Mouse (Mus musculus): ENCODE results near the gene Akap6. TPM values are rescaled to one million over a fixed set of nuclear protein-coding genes. Genes with fewer than 3 reads are reported as not detected.

The Akap6 gene
- total and polyA plus RNA-seq, 2 experiments from 2014 or later: 21.3 to 77.3 TPM

DNA sequence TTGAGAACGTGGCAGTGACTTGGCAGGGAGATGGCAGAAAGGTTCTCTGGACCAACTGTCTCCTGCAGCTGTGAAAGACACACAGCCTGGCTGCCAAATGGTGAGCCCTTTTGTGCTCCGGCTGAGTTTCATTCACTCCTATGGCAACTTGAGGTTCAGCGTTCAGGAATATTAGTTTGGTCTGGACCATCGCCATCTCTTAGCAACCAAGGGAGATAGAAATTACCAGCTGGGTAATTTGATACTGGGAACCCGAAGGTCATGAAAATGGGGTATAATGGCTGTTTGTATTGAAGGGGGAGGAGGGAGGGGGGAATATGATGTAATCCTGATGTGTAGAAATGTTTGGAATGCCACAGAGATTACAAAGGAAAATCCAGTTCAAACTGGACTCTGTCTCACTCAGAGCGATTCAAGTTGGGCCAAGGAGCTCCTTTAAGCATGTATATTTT lies 136.1 kb downstream of the Akap6 start:
- TF ChIP-seq CTCF (IDR thresholded peaks at IDR 0.05; ENCODE audit: low read depth): no peak
- WGBS: 12% methylated on average over 6 of the region's 6 CpGs
- peak overlapping the region; percentile 76 for H3K27ac ChIP-seq
- H3K27me3 ChIP-seq (ENCODE audit: insufficient read depth, low read length): no peaks in the 10 kb centered on the region
- ATAC-seq: peak; percentile 84
- no peak overlapping the region for H3K4me3 ChIP-seq (ENCODE audit: low read length)
- H3K4me2 ChIP-seq (ENCODE audit: low read depth, low read length): 0 out of 2 replicates have a peak overlapping the region, but pooled peaks have one; percentile 4
- no peak overlapping the region for H3K9ac ChIP-seq (replicated peaks; ENCODE audit: low read length)
- H3K36me3 ChIP-seq (ENCODE audit: insufficient read depth, low read length): no peaks in the 10 kb centered on the region
- peak; percentile 77 for DNase-seq (ENCODE audit: low spot score)
- H3K9me3 ChIP-seq (ENCODE audit: low read length): no peaks in the 10 kb centered on the region
- peaks cover 13% of the 10 kb centered on the region; the same call in 1 of the 2 replicates for H3K4me1 ChIP-seq (ENCODE audit: insufficient read depth, low read length)

DNA sequence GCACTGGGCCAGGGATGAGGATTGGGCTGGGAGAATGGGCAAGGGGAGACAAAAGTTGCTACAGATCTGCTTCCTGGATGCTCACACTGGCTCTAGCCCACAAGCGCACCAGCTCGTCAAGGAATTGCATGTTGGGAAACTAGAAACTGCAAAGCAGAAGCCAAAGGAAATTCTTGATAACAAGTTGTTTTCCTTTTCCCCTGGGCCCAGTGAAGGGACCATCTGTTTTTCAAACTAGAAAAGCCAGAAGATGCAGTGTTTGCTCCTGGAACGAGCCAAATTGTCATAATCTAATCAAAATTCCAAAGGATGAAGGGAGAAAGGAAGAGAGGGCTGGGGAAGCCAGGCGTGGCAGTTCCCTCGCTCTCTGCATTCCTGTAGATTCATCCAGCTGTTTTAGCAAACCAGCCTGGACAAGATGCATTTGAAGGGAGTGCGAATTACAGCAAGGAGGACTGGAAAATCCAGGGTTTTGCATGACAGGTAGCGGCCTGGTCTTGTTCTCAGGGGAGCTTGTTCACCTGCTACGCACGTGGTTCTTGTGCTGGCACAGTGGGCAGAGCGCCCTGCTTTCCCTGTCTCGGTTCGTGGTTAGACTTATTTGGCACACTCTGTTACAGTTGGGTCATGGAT lies 136.8 kb downstream of the Akap6 start:
- peak overlapping the region; percentile 73 for H3K27ac ChIP-seq
- peaks cover 13% of the 10 kb centered on the region; the same call in 1 of the 2 replicates for H3K4me1 ChIP-seq (ENCODE audit: insufficient read depth, low read length)
- no peaks in the 10 kb centered on the region for H3K9me3 ChIP-seq (ENCODE audit: low read length)
- peak overlapping the region; percentile 4; the same call in 1 of the 2 replicates for H3K4me2 ChIP-seq (ENCODE audit: low read depth, low read length)
- no peaks in the 10 kb centered on the region for H3K36me3 ChIP-seq (ENCODE audit: insufficient read depth, low read length)
- WGBS: 31% methylated on average over 12 of the region's 12 CpGs
- H3K9ac ChIP-seq (replicated peaks; ENCODE audit: low read length): no peak overlapping the region
- ATAC-seq (peak; percentile 46; the same call in 1 of the 2 replicates), DNase-seq (ENCODE audit: low spot score) (no peak)
- no peaks in the 10 kb centered on the region for H3K27me3 ChIP-seq (ENCODE audit: insufficient read depth, low read length)
- no peak for TF ChIP-seq CTCF (IDR thresholded peaks at IDR 0.05; ENCODE audit: low read depth)
- no peak overlapping the region for H3K4me3 ChIP-seq (ENCODE audit: low read length)

- Histone ChIP-seq H3K4me2 (ENCODE audit: low read depth, low read length) (no peak overlapping the region), H3K27me3 (ENCODE audit: insufficient read depth, low read length) (no peaks in the 10 kb centered on the region), H3K27ac (no peak overlapping the region), H3K4me1 (ENCODE audit: insufficient read depth, low read length) (peaks cover 13% of the 10 kb centered on the region), H3K9ac (replicated peaks; ENCODE audit: low read length) (no peak overlapping the region), H3K9me3 (ENCODE audit: low read length) (no peaks in the 10 kb centered on the region), H3K36me3 (ENCODE audit: insufficient read depth, low read length) (no peaks in the 10 kb centered on the region), H3K4me3 (ENCODE audit: low read length) (no peak overlapping the region)
- no peak for TF ChIP-seq CTCF (IDR thresholded peaks at IDR 0.05; ENCODE audit: low read depth)
- ATAC-seq: no peak
- DNase-seq (ENCODE audit: low spot score): no peak
- WGBS: 100% methylated on average over 1 of the region's 1 CpGs
Observed at GRCm38 (mm10) chr12:52845982-52846381, 146.8 kb downstream of the Akap6 start.

DNA sequence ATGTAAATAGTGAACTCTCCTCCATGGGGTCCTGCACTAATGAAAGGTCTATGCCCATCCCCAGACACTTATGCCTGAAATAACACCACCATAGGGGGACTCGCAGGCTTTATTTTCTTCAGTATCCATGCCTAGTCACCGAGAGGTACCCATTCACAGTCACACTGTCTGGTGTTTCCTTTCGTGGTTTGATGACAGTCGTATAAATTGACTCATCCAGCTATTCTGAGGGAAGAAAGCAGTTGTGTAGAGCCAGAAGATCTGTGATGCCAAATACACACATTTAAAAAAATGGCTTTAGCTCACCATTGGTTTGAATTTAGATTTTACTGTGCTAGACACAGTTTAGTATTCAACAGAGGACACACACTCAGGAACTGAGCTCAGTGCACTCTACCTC lies 147.8 kb downstream of the Akap6 start:
- WGBS: 72% methylated on average over 4 of the region's 4 CpGs
- no peaks in the 10 kb centered on the region for H3K27me3 ChIP-seq (ENCODE audit: insufficient read depth, low read length)
- ATAC-seq: no peak
- TF ChIP-seq CTCF (IDR thresholded peaks at IDR 0.05; ENCODE audit: low read depth): no peak
- peaks cover 13% of the 10 kb centered on the region for H3K4me1 ChIP-seq (ENCODE audit: insufficient read depth, low read length)
- no peak overlapping the region for H3K4me2 ChIP-seq (ENCODE audit: low read depth, low read length)
- no peak overlapping the region for H3K9ac ChIP-seq (replicated peaks; ENCODE audit: low read length)
- no peak overlapping the region for H3K4me3 ChIP-seq (ENCODE audit: low read length)
- no peaks in the 10 kb centered on the region for H3K36me3 ChIP-seq (ENCODE audit: insufficient read depth, low read length)
- DNase-seq (ENCODE audit: low spot score): no peak
- H3K9me3 ChIP-seq (ENCODE audit: low read length): no peaks in the 10 kb centered on the region
- H3K27ac ChIP-seq: no peak overlapping the region

DNA sequence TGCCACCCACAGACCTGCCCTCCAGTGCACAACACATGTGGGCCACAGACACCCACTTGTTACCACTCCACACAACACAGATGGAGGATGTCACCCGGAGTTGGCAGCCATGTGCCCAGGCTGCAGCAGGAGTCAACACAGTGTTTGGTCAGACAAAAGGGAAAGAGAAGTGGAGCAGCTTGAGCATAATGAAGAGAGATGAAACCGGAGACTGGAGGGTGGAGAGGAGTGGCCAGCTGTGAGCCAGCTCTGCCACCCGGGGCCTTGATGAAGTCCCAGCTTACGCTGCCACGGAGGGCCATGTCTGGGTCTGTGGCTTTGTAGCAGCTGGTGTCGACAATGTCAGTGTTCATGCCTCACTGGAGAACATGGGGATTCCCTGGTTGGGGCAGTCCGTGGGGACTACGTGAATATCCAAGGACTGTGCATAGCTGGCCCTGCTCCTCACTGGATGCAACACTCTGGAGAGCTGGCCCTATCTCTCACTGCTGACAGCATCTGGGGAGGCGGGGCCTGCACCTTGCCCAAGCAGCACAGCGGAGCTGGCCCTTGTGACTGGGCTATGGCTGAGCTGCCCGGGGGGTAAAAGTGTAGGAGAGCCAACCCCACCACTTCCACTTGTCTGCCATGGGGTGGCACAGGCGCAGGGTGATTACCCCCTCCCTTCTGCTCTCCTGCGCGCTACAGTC lies 148.8 kb downstream of the Akap6 start:
- peak overlapping the region; percentile 56; the same call in 1 of the 2 replicates for H3K27ac ChIP-seq
- DNase-seq (ENCODE audit: low spot score) (no peak), ATAC-seq (peak; percentile 82)
- H3K4me2 ChIP-seq (ENCODE audit: low read depth, low read length): no peak overlapping the region
- H3K4me1 ChIP-seq (ENCODE audit: insufficient read depth, low read length): peaks cover 13% of the 10 kb centered on the region
- H3K36me3 ChIP-seq (ENCODE audit: insufficient read depth, low read length): no peaks in the 10 kb centered on the region
- WGBS: 40% methylated on average over 14 of the region's 14 CpGs
- TF ChIP-seq CTCF (IDR thresholded peaks at IDR 0.05; ENCODE audit: low read depth): no peak
- no peak overlapping the region for H3K9ac ChIP-seq (replicated peaks; ENCODE audit: low read length)
- H3K9me3 ChIP-seq (ENCODE audit: low read length): no peaks in the 10 kb centered on the region
- no peaks in the 10 kb centered on the region for H3K27me3 ChIP-seq (ENCODE audit: insufficient read depth, low read length)
- no peak overlapping the region for H3K4me3 ChIP-seq (ENCODE audit: low read length)

DNA sequence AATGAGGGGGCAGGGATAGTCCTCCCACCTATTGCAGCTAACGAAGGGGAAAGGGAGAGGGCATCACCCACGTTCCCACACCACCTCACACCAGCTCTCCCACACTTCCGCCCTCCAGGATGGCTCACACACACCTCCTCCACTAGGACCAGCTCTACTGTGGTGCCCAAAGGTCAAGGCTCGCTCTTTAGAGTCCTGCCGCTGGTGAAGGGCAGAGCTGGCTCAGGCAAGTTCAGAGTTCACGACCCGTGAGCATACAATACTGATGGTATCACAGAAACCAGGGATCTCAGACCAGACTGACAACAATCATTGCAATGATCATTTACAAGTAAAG lies 149.3 kb downstream of the Akap6 start:
- Histone ChIP-seq H3K36me3 (ENCODE audit: insufficient read depth, low read length) (no peaks in the 10 kb centered on the region), H3K27me3 (ENCODE audit: insufficient read depth, low read length) (no peaks in the 10 kb centered on the region), H3K4me2 (ENCODE audit: low read depth, low read length) (no peak overlapping the region), H3K4me3 (ENCODE audit: low read length) (no peak overlapping the region), H3K27ac (peak overlapping the region; percentile 56; the same call in 1 of the 2 replicates), H3K9me3 (ENCODE audit: low read length) (no peaks in the 10 kb centered on the region), H3K9ac (replicated peaks; ENCODE audit: low read length) (no peak overlapping the region), H3K4me1 (ENCODE audit: insufficient read depth, low read length) (peaks cover 13% of the 10 kb centered on the region)
- 62% methylated on average over 7 of the region's 7 CpGs for WGBS
- peak; percentile 29; the same call in 1 of the 2 replicates for ATAC-seq
- DNase-seq (ENCODE audit: low spot score): no peak
- no peak for TF ChIP-seq CTCF (IDR thresholded peaks at IDR 0.05; ENCODE audit: low read depth)

- no peak overlapping the region for H3K4me2 ChIP-seq (ENCODE audit: low read depth, low read length)
- DNase-seq (ENCODE audit: low spot score) (no peak), ATAC-seq (no peak)
- H3K4me3 ChIP-seq (ENCODE audit: low read length): no peak overlapping the region
- H3K36me3 ChIP-seq (ENCODE audit: insufficient read depth, low read length): no peaks in the 10 kb centered on the region
- no peaks in the 10 kb centered on the region for H3K9me3 ChIP-seq (ENCODE audit: low read length)
- H3K9ac ChIP-seq (replicated peaks; ENCODE audit: low read length): no peak overlapping the region
- no peak overlapping the region for H3K27ac ChIP-seq
- H3K4me1 ChIP-seq (ENCODE audit: insufficient read depth, low read length): peaks cover 15% of the 10 kb centered on the region
- 74% methylated on average over 4 of the region's 4 CpGs for WGBS
- H3K27me3 ChIP-seq (ENCODE audit: insufficient read depth, low read length): no peaks in the 10 kb centered on the region
- TF ChIP-seq CTCF (IDR thresholded peaks at IDR 0.05; ENCODE audit: low read depth): no peak
Observed at GRCm38 (mm10) chr12:52849297-52849696, 150.1 kb downstream of the Akap6 start.
